Mouse (Mus musculus) hindbrain, embryonic 15.5 days (tissue): ENCODE data around the gene Rab31. TPM values are rescaled to one million over a fixed set of nuclear protein-coding genes. Genes with fewer than 3 reads are reported as not detected.

ENCODE experiments used
- ATAC-seq: fragments of 200-750 bp; cut with Nextera tagmentation; 2 replicates; pipeline ENCODE4 v1.8.0; 2017; ENCODE audit warnings: low read depth, moderate number of reproducible peaks, moderate TSS enrichment; ENCODE audit not compliant: low FRiP score
- H3K27ac ChIP-seq: fragments of 300-500 bp; sonication (generic); replicated peaks from 2 replicates; pipeline ENCODE4 v1.5.1; 2015; ENCODE audit warnings: mild to moderate bottlenecking, inconsistent platforms
- H3K27me3 ChIP-seq: fragments of 300-500 bp; sonication (generic); 2 replicates; pipeline ENCODE4 v1.6.1; 2015; ENCODE audit warnings: control low read depth, inconsistent platforms
- H3K36me3 ChIP-seq: fragments of 300-500 bp; sonication (generic); 2 replicates; pipeline ENCODE4 v1.6.1; 2015; ENCODE audit warnings: control low read depth, inconsistent platforms
- H3K4me1 ChIP-seq: fragments of 300-500 bp; sonication (generic); replicated peaks from 2 replicates; pipeline ENCODE4 v1.6.1; 2015; ENCODE audit warnings: control low read depth, inconsistent platforms
- H3K4me2 ChIP-seq: fragments of 300-500 bp; sonication (generic); 2 replicates; pipeline ENCODE4 v1.6.1; 2015; ENCODE audit warnings: moderate library complexity, mild to moderate bottlenecking, inconsistent platforms
- H3K4me3 ChIP-seq: fragments of 300-500 bp; sonication (generic); 2 replicates; pipeline ENCODE4 v1.5.1; 2015; ENCODE audit warnings: mild to moderate bottlenecking, inconsistent platforms
- H3K9ac ChIP-seq: fragments of 300-500 bp; sonication (generic); 2 replicates; pipeline ENCODE4 v1.6.1; 2015; ENCODE audit warnings: inconsistent platforms
- H3K9me3 ChIP-seq: fragments of 300-500 bp; sonication (generic); 2 replicates; pipeline ENCODE4 v1.6.1; 2016; ENCODE audit warnings: control low read depth, inconsistent platforms
- WGBS: fragments of 180-500 bp; shearing (Covaris S2); methylation state at CpG from one replicate; pipeline ENCODE4 v1.1.7; 2015; 5-methylcytosine and 5-hydroxymethylcytosine counted together
- polyA plus RNA-seq: library from polyadenylated mRNA; unstranded; fragments of >200 nt; fragmentation: Nextera tagmentation; extraction: Ambion mirVana; gene quantifications from 2 replicates; pipeline ENCODE4 v1.2.1, GENCODE M21; 2015

The Rab31 gene
- polyA plus RNA-seq, 1 experiment from 2014 or later = 72.8 TPM

GRCm38 (mm10) chr17:65607574-65608311, 164.8 kb downstream of the Rab31 start:
- H3K4me3 ChIP-seq = no peak overlapping the region
- peaks cover 51% of the 10 kb centered on the region for H3K4me1 ChIP-seq
- ATAC-seq = no peak
- H3K27ac ChIP-seq = no peak overlapping the region
- 44% methylated on average over 7 of the region's 7 CpGs for WGBS
- no peaks in the 10 kb centered on the region for H3K9me3 ChIP-seq
- no peak overlapping the region for H3K4me2 ChIP-seq
- H3K27me3 ChIP-seq = no peaks in the 10 kb centered on the region
- H3K9ac ChIP-seq = no peak overlapping the region
- H3K36me3 ChIP-seq = no peaks in the 10 kb centered on the region

- H3K9ac ChIP-seq = no peak overlapping the region
- H3K27ac ChIP-seq = no peak overlapping the region
- WGBS = 85% methylated on average over 4 of the region's 4 CpGs
- no peak for ATAC-seq
- no peaks in the 10 kb centered on the region for H3K36me3 ChIP-seq
- no peak overlapping the region for H3K4me3 ChIP-seq
- H3K4me1 ChIP-seq = peaks cover 45% of the 10 kb centered on the region
- H3K4me2 ChIP-seq = no peak overlapping the region
- no peaks in the 10 kb centered on the region for H3K9me3 ChIP-seq
- no peaks in the 10 kb centered on the region for H3K27me3 ChIP-seq
Observed at GRCm38 (mm10) chr17:65606014-65606413, 166.5 kb downstream of the Rab31 start.

- Histone ChIP-seq H3K36me3 (no peaks in the 10 kb centered on the region), H3K4me3 (no peak overlapping the region), H3K27me3 (no peaks in the 10 kb centered on the region), H3K9me3 (no peaks in the 10 kb centered on the region), H3K9ac (no peak overlapping the region), H3K27ac (no peak overlapping the region), H3K4me1 (peaks cover 46% of the 10 kb centered on the region), H3K4me2 (no peak overlapping the region)
- ATAC-seq = no peak
Observed at GRCm38 (mm10) chr17:65604892-65605291, 167.7 kb downstream of the Rab31 start.

- Histone ChIP-seq H3K27ac (no peak overlapping the region), H3K9me3 (no peaks in the 10 kb centered on the region), H3K36me3 (no peaks in the 10 kb centered on the region), H3K9ac (no peak overlapping the region), H3K27me3 (no peaks in the 10 kb centered on the region), H3K4me3 (no peak overlapping the region), H3K4me1 (peaks cover 42% of the 10 kb centered on the region), H3K4me2 (no peak overlapping the region)
- no peak for ATAC-seq
Observed at GRCm38 (mm10) chr17:65604315-65604714, 168.2 kb downstream of the Rab31 start.

Other genes with a start within 250 kb of the Rab31 start
- gene Tmem232, start 232.0 kb downstream of the Rab31 start, polyA plus RNA-seq = 0.41 and 0.74 TPM in 2 replicates
- 264 and 270 TPM in 2 replicates for gene Vapa, start 159.2 kb downstream of the Rab31 start, polyA plus RNA-seq
- 0.13 TPM in 1 of 2 replicates, not detected in the other for gene Txndc2, start 130.6 kb downstream of the Rab31 start, polyA plus RNA-seq
- gene Ppp4r1, start 9.8 kb upstream of the Rab31 start, polyA plus RNA-seq = 44.1 and 44.6 TPM in 2 replicates
- 58.0 and 62.9 TPM in 2 replicates for gene Ralbp1, start 113.0 kb upstream of the Rab31 start, polyA plus RNA-seq
- gene Twsg1, start 178.5 kb upstream of the Rab31 start, polyA plus RNA-seq = 51.2 and 55.5 TPM in 2 replicates